Mouse (Mus musculus): ENCODE data around the gene Slc30a2. TPM values are rescaled to one million over a fixed set of nuclear protein-coding genes. Genes with fewer than 3 reads are reported as not detected.

The Slc30a2 gene
- polyA plus RNA-seq, 1 experiment from 2014 or later: 0.86 TPM

- H3K27ac ChIP-seq: no peak overlapping the region
- 49% methylated on average over 18 of the region's 18 CpGs for WGBS
- no peak overlapping the region for H3K4me2 ChIP-seq
- no peaks in the 10 kb centered on the region for H3K27me3 ChIP-seq (replicated peaks)
- no peak overlapping the region for H3K4me3 ChIP-seq (replicated peaks)
- no peaks in the 10 kb centered on the region for H3K9me3 ChIP-seq
- H3K4me1 ChIP-seq: peaks cover 15% of the 10 kb centered on the region
- no peak for ATAC-seq (ENCODE audit: insufficient read depth, low FRiP score, low read depth)
- no peak overlapping the region for H3K9ac ChIP-seq
- H3K36me3 ChIP-seq: no peaks in the 10 kb centered on the region
These were observed 8.6 kb downstream of the Slc30a2 start for GRCm38 (mm10) chr4:134351329-134352260.

GRCm38 (mm10) chr4:134352261-134352707 is 9.3 kb downstream of the Slc30a2 start:
- Histone ChIP-seq H3K27me3 (replicated peaks) (no peaks in the 10 kb centered on the region), H3K4me3 (replicated peaks) (no peak overlapping the region), H3K4me1 (peaks cover 16% of the 10 kb centered on the region), H3K9ac (no peak overlapping the region), H3K4me2 (no peak overlapping the region), H3K36me3 (no peaks in the 10 kb centered on the region), H3K9me3 (no peaks in the 10 kb centered on the region), H3K27ac (no peak overlapping the region)
- no peak for ATAC-seq (ENCODE audit: insufficient read depth, low FRiP score, low read depth)
- 79% methylated on average over 12 of the region's 12 CpGs for WGBS

GRCm38 (mm10) chr4:134352929-134353328 is 9.9 kb downstream of the Slc30a2 start:
- no peaks in the 10 kb centered on the region for H3K9me3 ChIP-seq
- no peak overlapping the region for H3K9ac ChIP-seq
- H3K27me3 ChIP-seq (replicated peaks): no peaks in the 10 kb centered on the region
- no peak overlapping the region for H3K4me3 ChIP-seq (replicated peaks)
- H3K27ac ChIP-seq: no peak overlapping the region
- H3K4me1 ChIP-seq: peaks cover 16% of the 10 kb centered on the region
- H3K36me3 ChIP-seq: no peaks in the 10 kb centered on the region
- no peak overlapping the region for H3K4me2 ChIP-seq
- WGBS: 58% methylated on average over 7 of the region's 7 CpGs
- no peak for ATAC-seq (ENCODE audit: insufficient read depth, low FRiP score, low read depth)

GRCm38 (mm10) chr4:134353527-134354409 is 10.8 kb downstream of the Slc30a2 start:
- peak overlapping the region; percentile 23; the same call in 1 of the 2 replicates for H3K27ac ChIP-seq
- 60% methylated on average over 5 of the region's 5 CpGs for WGBS

GRCm38 (mm10) chr4:134355841-134356452 is 13.0 kb downstream of the Slc30a2 start:
- ATAC-seq (ENCODE audit: insufficient read depth, low FRiP score, low read depth): peak; percentile 67
- Histone ChIP-seq H3K4me2 (peak overlapping the region; percentile 5; the same call in 1 of the 2 replicates), H3K4me1 (peaks cover 16% of the 10 kb centered on the region), H3K4me3 (replicated peaks) (no peak overlapping the region), H3K9ac (no peak overlapping the region), H3K27me3 (replicated peaks) (no peaks in the 10 kb centered on the region), H3K27ac (peak overlapping the region; percentile 68), H3K36me3 (no peaks in the 10 kb centered on the region), H3K9me3 (no peaks in the 10 kb centered on the region)
- 34% methylated on average over 16 of the region's 16 CpGs for WGBS

More at GRCm38 (mm10) chr4:134353527-134354409, 10.8 kb downstream of the Slc30a2 start:
- Histone ChIP-seq H3K9ac (no peak overlapping the region), H3K4me2 (no peak overlapping the region), H3K36me3 (no peaks in the 10 kb centered on the region), H3K27me3 (replicated peaks) (no peaks in the 10 kb centered on the region), H3K9me3 (no peaks in the 10 kb centered on the region), H3K4me3 (replicated peaks) (no peak overlapping the region), H3K4me1 (peaks cover 16% of the 10 kb centered on the region)
- no peak for ATAC-seq (ENCODE audit: insufficient read depth, low FRiP score, low read depth)

- WGBS: 14% methylated on average over 22 of the region's 22 CpGs
- peak overlapping the region; percentile 68 for H3K27ac ChIP-seq
- H3K36me3 ChIP-seq: no peaks in the 10 kb centered on the region
- no peaks in the 10 kb centered on the region for H3K27me3 ChIP-seq (replicated peaks)
- no peak overlapping the region for H3K9ac ChIP-seq
- peak; percentile 70 for ATAC-seq (ENCODE audit: insufficient read depth, low FRiP score, low read depth)
- peaks cover 15% of the 10 kb centered on the region for H3K4me1 ChIP-seq
- peak overlapping the region; percentile 8; the same call in 1 of the 2 replicates for H3K4me3 ChIP-seq (replicated peaks)
- H3K9me3 ChIP-seq: no peaks in the 10 kb centered on the region
- peak overlapping the region; percentile 42 for H3K4me2 ChIP-seq
These were observed 13.8 kb downstream of the Slc30a2 start for GRCm38 (mm10) chr4:134356591-134357460.

- Histone ChIP-seq H3K4me1 (peaks cover 11% of the 10 kb centered on the region), H3K9ac (no peak overlapping the region), H3K27me3 (replicated peaks) (no peaks in the 10 kb centered on the region), H3K36me3 (no peaks in the 10 kb centered on the region), H3K4me2 (peak overlapping the region; percentile 42), H3K27ac (peak overlapping the region; percentile 68), H3K9me3 (no peaks in the 10 kb centered on the region), H3K4me3 (replicated peaks) (peak overlapping the region; percentile 8; the same call in 1 of the 2 replicates)
- WGBS: 38% methylated on average over 17 of the region's 17 CpGs
- ATAC-seq (ENCODE audit: insufficient read depth, low FRiP score, low read depth): 0 out of 2 replicates have a peak, but pooled peaks have one; percentile 3
These were observed 14.4 kb downstream of the Slc30a2 start for GRCm38 (mm10) chr4:134357461-134357771.

GRCm38 (mm10) chr4:134359649-134360048 is 16.7 kb downstream of the Slc30a2 start:
- Histone ChIP-seq H3K4me1 (peaks cover 16% of the 10 kb centered on the region), H3K27me3 (replicated peaks) (no peaks in the 10 kb centered on the region), H3K4me2 (no peak overlapping the region), H3K9ac (no peak overlapping the region), H3K27ac (no peak overlapping the region), H3K4me3 (replicated peaks) (no peak overlapping the region), H3K36me3 (no peaks in the 10 kb centered on the region), H3K9me3 (no peaks in the 10 kb centered on the region)
- WGBS: 72% methylated on average over 6 of the region's 6 CpGs
- no peak for ATAC-seq (ENCODE audit: insufficient read depth, low FRiP score, low read depth)

GRCm38 (mm10) chr4:134361215-134361614 is 18.2 kb downstream of the Slc30a2 start:
- no peaks in the 10 kb centered on the region for H3K9me3 ChIP-seq
- WGBS: 27% methylated on average over 5 of the region's 5 CpGs
- H3K4me1 ChIP-seq: peaks cover 11% of the 10 kb centered on the region
- no peak overlapping the region for H3K9ac ChIP-seq
- H3K36me3 ChIP-seq: no peaks in the 10 kb centered on the region
- H3K27me3 ChIP-seq (replicated peaks): no peaks in the 10 kb centered on the region
- H3K4me3 ChIP-seq (replicated peaks): no peak overlapping the region
- no peak overlapping the region; the same call in 1 of the 2 replicates for H3K27ac ChIP-seq
- H3K4me2 ChIP-seq: no peak overlapping the region
- ATAC-seq (ENCODE audit: insufficient read depth, low FRiP score, low read depth): peak; percentile 23; the same call in 1 of the 2 replicates

- Histone ChIP-seq H3K4me1 (0 out of 2 replicates have a peak, but pooled peaks cover 6% of the 10 kb centered on the region), H3K27me3 (replicated peaks) (no peaks in the 10 kb centered on the region), H3K4me2 (no peak overlapping the region), H3K27ac (no peak overlapping the region), H3K36me3 (no peaks in the 10 kb centered on the region), H3K9ac (no peak overlapping the region), H3K4me3 (replicated peaks) (no peak overlapping the region), H3K9me3 (no peaks in the 10 kb centered on the region)
- ATAC-seq (ENCODE audit: insufficient read depth, low FRiP score, low read depth): no peak
- WGBS: 68% methylated on average over 9 of the region's 9 CpGs
These were observed 19.1 kb downstream of the Slc30a2 start for GRCm38 (mm10) chr4:134362124-134362523.

All from stomach, embryonic 15.5 days (tissue).